Mouse (Mus musculus) thymus, postnatal 0 days (tissue): ENCODE measurements around the gene Hivep3. TPM values are rescaled to one million over a fixed set of nuclear protein-coding genes. Genes with fewer than 3 reads are reported as not detected.

Experiments used
- DNase-seq: peaks from one replicate; pipeline ENCODE4 v3.0.0-alpha.2; 2015; ENCODE audit warnings: low spot score
- polyA plus RNA-seq: library from polyadenylated mRNA; unstranded; fragments of >200 nt; fragmentation: Nextera tagmentation; extraction: Ambion mirVana; gene quantifications from 2 replicates; pipeline ENCODE4 v1.2.1, GENCODE M21; 2015

The Hivep3 gene
- polyA plus RNA-seq, 1 experiment from 2014 or later, result 23.3 TPM

- DNase-seq, result no peak
These were observed 450.9 kb downstream of the Hivep3 start for GRCm38 (mm10) chr4:120184374-120184991.

- DNase-seq, result no peak
These were observed 452.9 kb downstream of the Hivep3 start for GRCm38 (mm10) chr4:120186441-120186840.

- DNase-seq, result no peak
These were observed 453.4 kb downstream of the Hivep3 start for GRCm38 (mm10) chr4:120186934-120187333.

Other genes starting within 250 kb of the Hivep3 start
- 0.21 and 0.25 TPM in 2 replicates for gene Rimkla, start 241.2 kb upstream of the Hivep3 start, polyA plus RNA-seq
- gene Foxj3, start 196.8 kb upstream of the Hivep3 start, polyA plus RNA-seq, result 11.4 and 13.5 TPM in 2 replicates
- 3.1 and 4.2 TPM in 2 replicates for gene Frg2f1, start 194.3 kb upstream of the Hivep3 start, polyA plus RNA-seq
- 0.69 TPM in 1 of 2 replicates, not detected in the other for gene Guca2a, start 96.1 kb upstream of the Hivep3 start, polyA plus RNA-seq
- gene Guca2b, start 74.8 kb upstream of the Hivep3 start, polyA plus RNA-seq, result 0.68 and 1.1 TPM in 2 replicates